ENCODE assay signal across 13 mouse cellular contexts in the genomic region with DNA sequence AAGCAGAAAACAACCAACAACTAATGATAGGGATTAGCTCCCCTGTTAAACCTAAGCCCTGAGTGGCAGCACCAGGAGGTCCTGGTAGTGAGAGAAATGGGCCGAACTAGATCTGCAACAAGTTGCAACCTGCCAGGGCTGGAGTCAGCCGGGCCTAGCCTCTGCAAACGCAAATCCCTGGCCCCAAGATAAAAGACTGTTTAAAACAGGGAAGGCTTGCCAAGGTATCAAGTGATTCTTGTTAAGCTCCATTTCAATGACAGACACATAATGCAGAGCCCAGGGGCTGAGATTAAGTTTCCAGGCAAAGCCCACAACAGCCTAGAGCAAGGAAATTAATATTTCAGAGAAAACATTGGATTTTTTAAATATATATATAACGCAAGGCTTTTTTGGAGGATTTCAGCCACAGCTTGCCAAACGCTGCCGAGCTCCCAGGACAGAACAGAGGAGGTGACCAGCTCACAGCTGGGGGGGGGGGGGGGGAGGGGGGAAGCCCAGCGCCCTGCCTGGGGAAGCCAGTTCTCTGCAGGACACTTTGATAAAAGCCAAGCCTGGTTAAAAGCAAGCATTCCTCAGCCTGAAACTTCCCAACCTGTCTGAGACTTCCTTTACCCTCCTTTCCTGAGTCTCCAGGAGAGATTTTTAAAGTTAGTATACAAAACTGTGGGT. TPM values are rescaled to one million over a fixed set of nuclear protein-coding genes. Genes with fewer than 3 reads are reported as not detected.
DNase-seq lines count a peak whose midpoint lies in the region; ATAC-seq and TF ChIP-seq lines count a peak whose summit lies in the region.
"Had no signal": no experiment of that assay in that cellular context is flagged by ENCODE, and none has a peak within 500 bp of the region (broad histone marks: within the 10 kb centered on the region; RNA-seq: fewer than 3 reads in every experiment).

No protein-coding gene starts in this region.

- ATAC-seq in heart, embryonic 11.5 days (replicated peaks; ENCODE audit: insufficient number of reproducible peaks, low FRiP score, low TSS enrichment): no peak
- ATAC-seq in lung, embryonic 14.5 days (ENCODE audit: insufficient read depth): no peak
- ATAC-seq in lung, postnatal 0 days: no peak
- ATAC-seq in embryonic facial prominence, embryonic 15.5 days (ENCODE audit: insufficient number of reproducible peaks, low FRiP score, low TSS enrichment, low read depth): peak; percentile 77
- peak; percentile 66 for ATAC-seq in stomach, embryonic 14.5 days (ENCODE audit: insufficient number of reproducible peaks, insufficient read depth, low FRiP score, low read depth)

- no peak overlapping the region for H3K4me2 ChIP-seq in heart, embryonic 11.5 days
- no peak overlapping the region for H3K4me2 ChIP-seq in lung, embryonic 14.5 days
- H3K4me2 ChIP-seq in lung, postnatal 0 days (replicated peaks; ENCODE audit: low read depth, low read length): no peak overlapping the region
- no peak overlapping the region for H3K4me2 ChIP-seq in embryonic facial prominence, embryonic 15.5 days (replicated peaks)
- H3K4me2 ChIP-seq in stomach, embryonic 14.5 days (replicated peaks; ENCODE audit: low read depth, low read length): no peak overlapping the region
- H3K4me2 ChIP-seq: hindbrain, embryonic 15.5 days had no signal

- peaks cover 27% of the 10 kb centered on the region for H3K4me1 ChIP-seq in heart, embryonic 11.5 days (ENCODE audit: control insufficient read depth, insufficient read depth, low read length)
- peaks cover 4% of the 10 kb centered on the region; the same call in 1 of the 2 replicates for H3K4me1 ChIP-seq in lung, embryonic 14.5 days (ENCODE audit: insufficient read depth)
- peaks cover 13% of the 10 kb centered on the region; the same call in 1 of the 2 replicates for H3K4me1 ChIP-seq in lung, postnatal 0 days (ENCODE audit: insufficient read depth, low read depth, low read length)
- H3K4me1 ChIP-seq in embryonic facial prominence, embryonic 15.5 days: peaks cover 56% of the 10 kb centered on the region
- H3K4me1 ChIP-seq in stomach, embryonic 14.5 days (ENCODE audit: control insufficient read depth, insufficient read depth, low read length): peaks cover 25% of the 10 kb centered on the region

- no peak for TF ChIP-seq CTCF in lung, embryonic 14.5 days (IDR thresholded peaks at IDR 0.05; ENCODE audit: low read depth)
- no peak for TF ChIP-seq CTCF in lung, postnatal 0 days (IDR thresholded peaks at IDR 0.05)

- 15% methylated on average over 7 of the region's 7 CpGs for whole genome bisulfite sequencing in heart, embryonic 11.5 days (ENCODE audit: insufficient replicate concordance)
- WGBS in lung, embryonic 14.5 days: 21% methylated on average over 7 of the region's 7 CpGs
- WGBS in lung, postnatal 0 days: 30% methylated on average over 7 of the region's 7 CpGs
- WGBS in embryonic facial prominence, embryonic 15.5 days: 14% methylated on average over 7 of the region's 7 CpGs
- 18% methylated on average over 7 of the region's 7 CpGs for whole genome bisulfite sequencing in stomach, embryonic 14.5 days

- no peak for DNase-seq in heart, postnatal 25 days (ENCODE audit: low spot score)
- DNase-seq in lung, embryonic 14.5 days: peak; percentile 53
- DNase-seq in lung, postnatal 0 days (ENCODE audit: low spot score): no peak
- no peak for DNase-seq in retina, postnatal 1 day
- no peak for DNase-seq in testis, postnatal 10 days (ENCODE audit: low spot score)
- DNase-seq: adrenal gland, postnatal 14 days; cerebellum, adult 2 months; thymus, postnatal 36 days had no signal

- intact Hi-C loops in heart, postnatal 25 days (cut with DNase I): no loop called here

- H3K9ac ChIP-seq in heart, embryonic 11.5 days (ENCODE audit: low read depth, low read length): peak overlapping the region; percentile 16; the same call in 1 of the 2 replicates
- H3K9ac ChIP-seq in lung, embryonic 14.5 days: no peak overlapping the region
- no peak overlapping the region for H3K9ac ChIP-seq in lung, postnatal 0 days (replicated peaks; ENCODE audit: low read depth)
- no peak overlapping the region for H3K9ac ChIP-seq in embryonic facial prominence, embryonic 15.5 days
- no peak overlapping the region for H3K9ac ChIP-seq in stomach, embryonic 14.5 days (replicated peaks; ENCODE audit: low read depth, low read length)
- H3K9ac ChIP-seq: hindbrain, embryonic 15.5 days had no signal

- H3K27me3 ChIP-seq in heart, embryonic 11.5 days (ENCODE audit: control insufficient read depth, insufficient read depth, low read length): no peaks in the 10 kb centered on the region
- no peaks in the 10 kb centered on the region for H3K27me3 ChIP-seq in lung, embryonic 14.5 days (ENCODE audit: insufficient read depth, low read length)
- no peaks in the 10 kb centered on the region for H3K27me3 ChIP-seq in lung, postnatal 0 days (replicated peaks; ENCODE audit: insufficient read depth, low read length)
- H3K27me3 ChIP-seq in embryonic facial prominence, embryonic 15.5 days: no peaks in the 10 kb centered on the region
- no peaks in the 10 kb centered on the region for H3K27me3 ChIP-seq in stomach, embryonic 14.5 days (ENCODE audit: control insufficient read depth, insufficient read depth, low read length)
- H3K27me3 ChIP-seq: hindbrain, embryonic 15.5 days had no signal

- no peak overlapping the region for H3K4me3 ChIP-seq in heart, embryonic 11.5 days (ENCODE audit: low read depth, low read length)
- H3K4me3 ChIP-seq in lung, embryonic 14.5 days (ENCODE audit: low read depth, low read length): no peak overlapping the region
- no peak overlapping the region for H3K4me3 ChIP-seq in lung, postnatal 0 days (ENCODE audit: low read depth, low read length)
- no peak overlapping the region for H3K4me3 ChIP-seq in embryonic facial prominence, embryonic 15.5 days (replicated peaks)
- no peak overlapping the region for H3K4me3 ChIP-seq in stomach, embryonic 14.5 days (ENCODE audit: low read depth, low read length)
- H3K4me3 ChIP-seq: hindbrain, embryonic 15.5 days had no signal

- no peaks in the 10 kb centered on the region for H3K36me3 ChIP-seq in heart, embryonic 11.5 days (ENCODE audit: control insufficient read depth, insufficient read depth, low read length)
- peaks cover 33% of the 10 kb centered on the region for H3K36me3 ChIP-seq in lung, embryonic 14.5 days (ENCODE audit: insufficient read depth)
- H3K36me3 ChIP-seq in lung, postnatal 0 days (ENCODE audit: insufficient read depth, low read length): peaks cover 19% of the 10 kb centered on the region
- H3K36me3 ChIP-seq in embryonic facial prominence, embryonic 15.5 days: peaks cover 15% of the 10 kb centered on the region
- H3K36me3 ChIP-seq in stomach, embryonic 14.5 days (ENCODE audit: control insufficient read depth, insufficient read depth, low read length): peaks cover 10% of the 10 kb centered on the region; the same call in 1 of the 2 replicates
- H3K36me3 ChIP-seq: hindbrain, embryonic 15.5 days had no signal

- H3K9me3 ChIP-seq in heart, embryonic 11.5 days (replicated peaks; ENCODE audit: control insufficient read depth, low read length): no peaks in the 10 kb centered on the region
- H3K9me3 ChIP-seq in lung, embryonic 14.5 days (ENCODE audit: low read depth, low read length): no peaks in the 10 kb centered on the region
- H3K9me3 ChIP-seq in lung, postnatal 0 days (ENCODE audit: low read length): no peaks in the 10 kb centered on the region
- no peaks in the 10 kb centered on the region for H3K9me3 ChIP-seq in embryonic facial prominence, embryonic 15.5 days (replicated peaks)
- H3K9me3 ChIP-seq in stomach, embryonic 14.5 days (ENCODE audit: control insufficient read depth, low read depth, low read length): no peaks in the 10 kb centered on the region
- H3K9me3 ChIP-seq: hindbrain, embryonic 15.5 days had no signal

- peak overlapping the region; percentile 46 for H3K27ac ChIP-seq in heart, embryonic 11.5 days (ENCODE audit: low read depth, low read length)
- peak overlapping the region; percentile 50; the same call in 1 of the 2 replicates for H3K27ac ChIP-seq in lung, embryonic 14.5 days (ENCODE audit: low read depth)
- H3K27ac ChIP-seq in lung, postnatal 0 days (ENCODE audit: low read length): no peak overlapping the region
- H3K27ac ChIP-seq in embryonic facial prominence, embryonic 15.5 days (replicated peaks): peak overlapping the region; percentile 68
- H3K27ac ChIP-seq in stomach, embryonic 14.5 days (ENCODE audit: low read length): peak overlapping the region; percentile 75
- H3K27ac ChIP-seq: hindbrain, embryonic 15.5 days; macrophage had no signal

- TF ChIP-seq EP300 in lung, postnatal 0 days (IDR thresholded peaks at IDR 0.05): no peak

RNA-seq across cellular contexts. Expression of a gene that starts 24.3 kb away (rescaled TPM):
- polyA plus RNA-seq in heart, embryonic 11.5 days (2014; fragmentation: Nextera tagmentation; extraction: Ambion mirVana): 12.4 and 13.8 TPM in 2 replicates
- total RNA-seq in heart, postnatal 25 days (2021): 10 to 100 TPM; 35.7 to 37.0 TPM
- polyA plus RNA-seq in lung, embryonic 14.5 days (2014; fragmentation: Nextera tagmentation; extraction: Ambion mirVana): 51.3 and 52.3 TPM in 2 replicates
- polyA plus RNA-seq in lung, postnatal 0 days (2015; fragmentation: Nextera tagmentation; extraction: Ambion mirVana): 62.2 and 68.0 TPM in 2 replicates
- polyA plus RNA-seq in embryonic facial prominence, embryonic 15.5 days (2015; fragmentation: Nextera tagmentation; extraction: Ambion mirVana): 48.8 and 49.6 TPM in 2 replicates
- 36.9 and 38.2 TPM in 2 replicates for polyA plus RNA-seq in stomach, embryonic 14.5 days (2014; fragmentation: Nextera tagmentation; extraction: Ambion mirVana)

Comparison
In these comparisons a context has a peak if more than half of its experiments do, and no peak if none do; other contexts are left out.
1. ATAC-seq: peak in embryonic facial prominence, embryonic 15.5 days (single experiment) and stomach, embryonic 14.5 days (single experiment); none in heart, embryonic 11.5 days (single experiment), lung, embryonic 14.5 days (single experiment) and lung, postnatal 0 days (single experiment).